Mouse (Mus musculus): Measurements from ENCODE around the gene Olfr738. TPM values are rescaled to one million over a fixed set of nuclear protein-coding genes. Genes with fewer than 3 reads are reported as not detected.

Gene Olfr738
- polyA plus RNA-seq (2011; ENCODE audit: insufficient read length, low read depth, missing spikeins), result not detected in 2 replicates

DNA sequence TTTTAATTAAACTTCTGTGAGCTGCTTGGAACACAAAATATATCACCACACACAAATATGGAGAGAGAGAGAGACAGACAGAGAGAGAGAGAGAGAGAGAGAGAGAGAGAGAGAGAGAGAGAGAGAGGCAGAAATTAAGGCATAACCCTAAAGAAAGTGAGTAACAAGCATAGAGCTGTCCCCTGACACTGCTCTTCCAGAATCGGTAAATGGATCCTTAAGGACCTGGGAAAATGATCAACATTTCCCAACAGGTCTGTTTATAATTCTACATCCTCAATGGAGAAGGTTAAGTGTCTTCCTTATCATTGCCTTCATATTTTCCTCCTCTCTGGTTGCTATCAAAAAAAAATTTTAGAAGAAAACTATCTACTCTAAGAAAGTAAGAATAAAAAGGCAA, at the start of gene Olfr738:
Olfr738 (plus strand) TSS at position 301 of the 400 bp plus-strand sequence.
- no peak for TF ChIP-seq CTCF (IDR thresholded peaks at IDR 0.05; ENCODE audit: borderline replicate concordance, insufficient read depth, low read length)
- TF ChIP-seq POLR2A (IDR thresholded peaks at IDR 0.05; ENCODE audit: low read depth, low read length), result no peak
- Histone ChIP-seq H3K4me3 (ENCODE audit: insufficient read depth, low read length) (no peak within 1 kb of the TSS), H3K4me1 (ENCODE audit: control insufficient read depth, insufficient read depth, low read length) (no peaks in the 10 kb centered on the region), H3K27ac (ENCODE audit: insufficient read depth, low read length) (no peak within 1 kb of the TSS)

DNA sequence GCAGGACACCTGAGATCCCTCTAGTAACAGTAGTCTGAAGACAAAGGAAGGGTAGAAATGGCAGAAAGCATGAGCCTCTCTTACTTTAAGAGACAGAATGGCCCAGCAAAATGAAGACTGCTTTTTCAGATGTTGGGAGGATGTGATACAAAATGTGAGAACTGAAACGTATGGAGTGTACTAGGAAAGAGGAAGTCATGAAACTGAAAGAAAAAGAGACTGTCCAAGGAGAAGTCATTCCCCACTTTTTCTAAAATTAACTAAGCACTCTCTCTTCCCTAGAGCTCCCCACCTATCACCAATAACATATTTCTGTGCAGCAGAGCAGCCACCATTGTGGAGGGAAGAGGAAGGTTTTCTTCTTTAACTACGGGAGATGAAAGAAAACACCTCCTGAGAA, 49.8 kb upstream of the Olfr738 start, which contains the start of gene Tlr11:
Tlr11 (plus strand) TSS at position 322 of the 400 bp plus-strand sequence.
- H3K4me3 ChIP-seq (ENCODE audit: insufficient read depth, low read length), result no peak within 1 kb of the TSS

DNA sequence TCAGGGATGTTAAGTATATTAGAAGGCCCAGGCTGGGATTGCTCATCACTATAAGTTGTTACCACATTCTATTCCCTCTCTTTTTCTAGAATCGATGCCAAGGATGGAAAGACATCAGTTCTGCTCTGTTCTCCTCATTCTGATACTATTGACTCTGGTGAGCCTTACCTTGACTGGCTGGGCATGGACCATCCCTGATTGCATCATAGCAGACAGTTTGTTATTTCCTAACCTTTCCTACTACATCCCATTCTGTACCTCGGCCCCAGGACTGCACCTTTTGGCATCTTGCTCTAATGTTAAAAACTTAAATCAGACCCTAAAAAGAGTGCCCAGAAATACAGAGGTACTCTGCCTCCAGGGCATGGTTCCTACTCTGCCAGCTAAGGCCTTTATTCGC, 46.9 kb upstream of the Olfr738 start:
- Histone ChIP-seq H3K4me1 (ENCODE audit: control insufficient read depth, insufficient read depth, low read length) (no peaks in the 10 kb centered on the region), H3K27ac (ENCODE audit: insufficient read depth, low read length) (no peak overlapping the region), H3K4me3 (ENCODE audit: insufficient read depth, low read length) (no peak overlapping the region)
- no peak for TF ChIP-seq CTCF (IDR thresholded peaks at IDR 0.05; ENCODE audit: borderline replicate concordance, insufficient read depth, low read length)

More for the DNA sequence above, 49.8 kb upstream of the Olfr738 start, which contains the start of gene Tlr11:
- no peak for TF ChIP-seq POLR2A (IDR thresholded peaks at IDR 0.05; ENCODE audit: low read depth, low read length)
- TF ChIP-seq CTCF (IDR thresholded peaks at IDR 0.05; ENCODE audit: borderline replicate concordance, insufficient read depth, low read length), result no peak
- Histone ChIP-seq H3K4me1 (ENCODE audit: control insufficient read depth, insufficient read depth, low read length) (no peaks in the 10 kb centered on the region), H3K27ac (ENCODE audit: insufficient read depth, low read length) (no peak within 1 kb of the TSS)

DNA sequence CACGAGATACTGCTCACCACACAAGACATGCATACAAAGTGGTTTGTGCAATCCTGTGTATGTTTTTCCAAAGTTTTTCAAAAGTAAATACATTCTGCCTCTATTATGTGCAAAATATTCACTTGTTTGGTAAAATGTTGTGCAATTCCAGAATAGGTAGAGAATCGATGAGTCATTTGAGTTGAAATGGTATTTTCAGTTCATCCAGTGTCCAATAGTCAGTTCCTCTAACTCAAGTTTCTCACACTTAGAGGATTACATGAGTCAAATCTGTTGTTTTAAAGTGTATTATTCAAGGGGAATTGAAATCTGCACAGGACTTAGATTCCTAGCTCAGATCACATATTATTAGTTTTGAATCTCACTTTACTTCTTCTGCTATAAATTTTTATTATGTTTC, 43.8 kb upstream of the Olfr738 start:
- no peak overlapping the region for H3K27ac ChIP-seq (ENCODE audit: insufficient read depth, low read length)
- TF ChIP-seq CTCF (IDR thresholded peaks at IDR 0.05; ENCODE audit: borderline replicate concordance, insufficient read depth, low read length) (no peak), POLR2A (IDR thresholded peaks at IDR 0.05; ENCODE audit: low read depth, low read length) (no peak)
- no peak overlapping the region for H3K4me3 ChIP-seq (ENCODE audit: insufficient read depth, low read length)
- no peaks in the 10 kb centered on the region for H3K4me1 ChIP-seq (ENCODE audit: control insufficient read depth, insufficient read depth, low read length)

DNA sequence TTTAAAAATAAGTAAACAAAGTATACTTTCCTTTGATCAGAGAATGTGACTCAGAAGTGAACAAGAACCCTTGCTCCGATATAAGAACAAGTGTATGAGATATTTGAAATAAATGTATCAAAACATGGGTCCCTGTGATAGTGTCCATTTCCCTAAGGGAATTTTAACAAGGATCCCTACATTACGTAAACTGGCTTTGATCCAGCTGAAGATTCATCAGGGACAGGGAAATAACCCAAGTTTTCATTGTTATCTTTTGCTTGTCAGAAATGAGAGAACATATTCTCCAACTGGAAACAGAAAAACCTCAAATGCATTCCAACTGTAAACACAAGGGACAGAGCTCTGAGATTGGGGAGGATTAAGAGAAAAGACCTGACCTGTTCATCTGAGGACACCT, 26.5 kb upstream of the Olfr738 start, which contains the start of gene Olfr736:
Olfr736 (plus strand) TSS at position 301 of the 400 bp plus-strand sequence.
- no peaks in the 10 kb centered on the region for H3K4me1 ChIP-seq (ENCODE audit: control insufficient read depth, insufficient read depth, low read length)
- H3K4me3 ChIP-seq (ENCODE audit: insufficient read depth, low read length), result no peak within 1 kb of the TSS
- no peak within 1 kb of the TSS for H3K27ac ChIP-seq (ENCODE audit: insufficient read depth, low read length)
- TF ChIP-seq CTCF (IDR thresholded peaks at IDR 0.05; ENCODE audit: borderline replicate concordance, insufficient read depth, low read length) (no peak), POLR2A (IDR thresholded peaks at IDR 0.05; ENCODE audit: low read depth, low read length) (no peak)

DNA sequence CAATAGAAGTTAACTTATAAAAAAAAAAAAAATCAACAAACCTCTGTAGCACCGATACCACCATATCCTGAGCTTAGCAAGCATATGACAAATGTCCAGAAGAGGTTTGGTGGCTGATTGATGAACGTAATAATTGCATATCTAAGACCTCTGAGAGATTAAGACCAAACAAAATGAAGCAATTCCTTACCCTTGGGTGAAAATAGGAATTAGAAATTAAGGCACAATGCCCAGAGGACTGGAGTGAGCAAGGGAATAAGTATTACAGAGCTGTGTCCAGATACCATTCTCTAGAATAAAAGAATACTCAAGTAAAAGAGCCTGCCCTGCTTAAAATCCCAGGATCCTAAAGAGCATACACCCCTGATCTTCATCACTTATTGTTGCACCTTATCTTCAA, 11.0 kb downstream of the Olfr738 start, which contains the start of gene Olfr739:
Olfr739 (plus strand) TSS at position 301 of the 400 bp plus-strand sequence.
- TF ChIP-seq CTCF (IDR thresholded peaks at IDR 0.05; ENCODE audit: borderline replicate concordance, insufficient read depth, low read length) (no peak), POLR2A (IDR thresholded peaks at IDR 0.05; ENCODE audit: low read depth, low read length) (no peak)
- H3K4me1 ChIP-seq (ENCODE audit: control insufficient read depth, insufficient read depth, low read length), result no peaks in the 10 kb centered on the region
- no peak within 1 kb of the TSS for H3K4me3 ChIP-seq (ENCODE audit: insufficient read depth, low read length)
- H3K27ac ChIP-seq (ENCODE audit: insufficient read depth, low read length), result no peak within 1 kb of the TSS

DNA sequence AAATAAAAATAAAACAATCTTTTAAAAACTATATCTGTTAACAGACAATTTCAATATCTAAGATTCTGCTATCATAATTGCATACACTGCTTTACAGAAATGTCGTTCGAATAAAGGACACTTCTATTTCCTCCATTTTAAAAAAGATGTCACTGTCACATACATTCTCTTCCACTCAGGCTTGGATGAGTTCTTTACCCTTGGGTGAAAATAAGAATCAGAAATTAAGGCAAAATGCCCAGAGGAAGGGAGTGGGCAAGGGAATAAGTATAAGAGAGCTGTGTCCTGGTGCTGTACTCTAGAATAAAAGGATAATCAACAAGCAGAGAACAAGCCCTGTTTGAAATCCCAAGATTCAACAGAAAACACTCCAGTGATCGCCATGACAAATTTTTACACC, 37.9 kb downstream of the Olfr738 start, which contains the start of gene Olfr740:
Olfr740 (plus strand) TSS at position 301 of the 400 bp plus-strand sequence.
- Histone ChIP-seq H3K4me1 (ENCODE audit: control insufficient read depth, insufficient read depth, low read length) (no peaks in the 10 kb centered on the region), H3K27ac (ENCODE audit: insufficient read depth, low read length) (no peak within 1 kb of the TSS), H3K4me3 (ENCODE audit: insufficient read depth, low read length) (no peak within 1 kb of the TSS)
- no peak for TF ChIP-seq CTCF (IDR thresholded peaks at IDR 0.05; ENCODE audit: borderline replicate concordance, insufficient read depth, low read length)

Other genes starting within 250 kb of the Olfr738 start
- not detected in 2 replicates for gene Olfr730, start 219.4 kb upstream of the Olfr738 start, polyA plus RNA-seq (2011; ENCODE audit: insufficient read length, low read depth, missing spikeins)
- not detected in 2 replicates for gene Olfr731, start 165.7 kb upstream of the Olfr738 start, polyA plus RNA-seq (2011; ENCODE audit: insufficient read length, low read depth, missing spikeins)
- gene Olfr732, start 123.4 kb upstream of the Olfr738 start, polyA plus RNA-seq (2011; ENCODE audit: insufficient read length, low read depth, missing spikeins), result not detected in 2 replicates
- not detected in 2 replicates for gene Olfr733, start 106.0 kb upstream of the Olfr738 start, polyA plus RNA-seq (2011; ENCODE audit: insufficient read length, low read depth, missing spikeins)
- not detected in 2 replicates for gene Olfr734, start 80.8 kb upstream of the Olfr738 start, polyA plus RNA-seq (2011; ENCODE audit: insufficient read length, low read depth, missing spikeins)
- gene Olfr735, start 58.7 kb upstream of the Olfr738 start, polyA plus RNA-seq (2011; ENCODE audit: insufficient read length, low read depth, missing spikeins), result not detected in 2 replicates
- gene Tlr11, start 49.7 kb upstream of the Olfr738 start, polyA plus RNA-seq (2011; ENCODE audit: insufficient read length, low read depth, missing spikeins), result not detected in 2 replicates
- not detected in 2 replicates for gene Olfr736, start 26.4 kb upstream of the Olfr738 start, polyA plus RNA-seq (2011; ENCODE audit: insufficient read length, low read depth, missing spikeins)
- gene Olfr739, start 11.1 kb downstream of the Olfr738 start, polyA plus RNA-seq (2011; ENCODE audit: insufficient read length, low read depth, missing spikeins), result not detected in 2 replicates
- gene Olfr740, start 38.0 kb downstream of the Olfr738 start, polyA plus RNA-seq (2011; ENCODE audit: insufficient read length, low read depth, missing spikeins), result not detected in 2 replicates
- not detected in 2 replicates for gene Olfr741, start 65.2 kb downstream of the Olfr738 start, polyA plus RNA-seq (2011; ENCODE audit: insufficient read length, low read depth, missing spikeins)
- gene Olfr742, start 96.0 kb downstream of the Olfr738 start, polyA plus RNA-seq (2011; ENCODE audit: insufficient read length, low read depth, missing spikeins), result not detected in 2 replicates
- not detected in 2 replicates for gene Olfr743, start 114.3 kb downstream of the Olfr738 start, polyA plus RNA-seq (2011; ENCODE audit: insufficient read length, low read depth, missing spikeins)
- gene Olfr744, start 207.3 kb downstream of the Olfr738 start, polyA plus RNA-seq (2011; ENCODE audit: insufficient read length, low read depth, missing spikeins), result not detected in 2 replicates
- gene Olfr745, start 231.8 kb downstream of the Olfr738 start, polyA plus RNA-seq (2011; ENCODE audit: insufficient read length, low read depth, missing spikeins), result not detected in 2 replicates
- not detected in 2 replicates for gene Olfr746, start 239.5 kb downstream of the Olfr738 start, polyA plus RNA-seq (2011; ENCODE audit: insufficient read length, low read depth, missing spikeins)

Data from embryonic fibroblast, embryonic 13.5 days (primary cell).